Mouse (Mus musculus) activated CD4-positive, CD25-positive, alpha-beta regulatory T cell (primary cell): ENCODE data around the gene Clpx. TPM values are rescaled to one million over a fixed set of nuclear protein-coding genes. Genes with fewer than 3 reads are reported as not detected.

Experiments used
- polyA plus RNA-seq, 2 experiments: library from polyadenylated mRNA; unstranded; fragments of 100-300 nt; shearing (Covaris generic); gene quantifications; one replicate each; pipeline ENCODE4 v1.2.1; 2017

Clpx gene
- 10 to 100 TPM; 45.4 to 46.4 TPM for polyA plus RNA-seq

DNA sequence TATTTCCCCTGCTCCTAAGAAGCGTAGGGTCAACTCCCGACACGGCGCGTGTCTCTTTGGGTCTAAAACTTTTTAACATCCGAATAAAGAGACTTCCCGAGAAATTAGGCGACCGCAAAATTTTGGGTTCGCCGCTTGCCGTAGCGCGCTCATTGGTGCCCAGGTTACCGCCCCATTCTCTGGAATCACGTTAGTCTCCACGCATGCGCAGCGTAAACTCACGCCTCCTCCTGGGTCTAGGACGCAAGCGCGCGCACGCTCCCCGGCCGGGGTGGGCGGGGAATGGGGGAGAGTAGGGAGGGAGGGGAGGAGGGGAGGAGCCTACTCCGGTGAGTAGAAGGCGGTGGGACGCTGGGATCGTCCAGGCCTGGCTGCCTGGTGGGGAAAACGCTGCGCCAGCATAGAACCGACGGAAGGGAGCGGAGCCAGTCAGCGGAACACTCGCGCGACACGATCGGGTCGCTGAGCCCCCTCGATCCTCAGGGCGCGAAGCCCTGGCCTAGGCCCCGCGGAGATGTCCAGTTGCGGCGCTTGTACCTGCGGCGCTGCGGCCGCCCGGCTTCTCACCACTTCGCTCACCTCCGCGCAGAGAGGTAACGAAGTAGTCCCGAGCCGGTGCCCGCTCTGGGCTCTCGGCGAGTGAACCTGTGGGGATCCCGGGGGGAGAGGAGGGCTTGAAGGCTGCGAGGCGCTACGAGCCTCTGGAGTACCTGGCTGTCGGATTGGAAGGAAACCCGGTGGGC, at the start of gene Clpx:
Clpx (plus strand) TSS at position 288 of the 743 bp plus-strand sequence.

DNA sequence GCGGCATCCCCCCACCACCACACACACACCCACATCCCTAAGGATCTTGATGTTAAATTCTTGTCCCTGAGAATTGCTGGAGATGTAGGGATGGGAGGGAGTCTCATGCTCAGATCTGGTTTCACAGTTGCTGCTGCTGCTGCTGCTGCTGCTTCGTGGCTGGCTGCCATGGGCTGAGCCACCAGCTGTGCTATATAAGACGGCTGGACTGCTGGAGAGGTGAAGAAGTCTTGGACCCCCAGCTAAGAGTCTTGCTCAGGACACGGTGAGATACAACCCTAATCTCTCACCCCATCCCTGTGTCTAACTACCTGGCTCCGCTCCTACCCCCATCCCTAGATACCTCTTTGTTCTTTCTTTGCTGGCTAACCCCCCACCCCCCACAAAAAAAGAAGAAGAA, 29.1 kb upstream of the Clpx start, which contains the start of gene Cilp:
Cilp (plus strand) TSS at position 222 of the 400 bp plus-strand sequence.

DNA sequence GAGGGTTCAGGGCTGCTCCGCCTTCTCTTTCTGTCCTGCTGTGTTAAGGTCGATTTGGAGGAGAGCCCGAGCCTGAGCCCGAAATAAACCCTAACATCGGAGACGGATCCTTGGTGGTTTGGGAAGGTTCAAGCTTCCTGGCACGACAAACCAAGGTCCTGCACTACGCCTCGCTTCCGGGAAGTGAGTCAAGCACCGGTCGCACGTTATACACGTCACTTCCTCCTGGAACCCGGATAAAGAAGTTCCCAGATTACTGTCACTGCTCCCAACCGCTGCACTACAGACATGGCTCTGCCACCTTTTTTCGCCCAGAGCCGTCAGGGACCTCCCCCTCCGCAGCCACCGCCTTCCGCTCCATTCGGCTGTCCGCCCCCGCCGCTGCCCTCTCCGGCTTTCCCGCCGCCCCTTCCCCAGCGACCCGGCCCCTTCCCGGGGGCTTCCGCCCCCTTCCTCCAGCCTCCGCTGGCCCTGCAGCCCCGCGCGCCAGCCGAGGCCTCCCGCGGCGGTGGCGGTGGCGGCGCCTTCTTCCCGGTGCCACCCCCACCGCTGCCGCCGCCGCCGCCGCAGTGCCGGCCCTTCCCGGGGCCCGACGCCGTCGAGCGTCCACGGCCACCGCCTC, 51.9 kb downstream of the Clpx start, which contains the start of gene Pdcd7:
Pdcd7 (plus strand) TSS at position 251 of the 622 bp plus-strand sequence.

DNA sequence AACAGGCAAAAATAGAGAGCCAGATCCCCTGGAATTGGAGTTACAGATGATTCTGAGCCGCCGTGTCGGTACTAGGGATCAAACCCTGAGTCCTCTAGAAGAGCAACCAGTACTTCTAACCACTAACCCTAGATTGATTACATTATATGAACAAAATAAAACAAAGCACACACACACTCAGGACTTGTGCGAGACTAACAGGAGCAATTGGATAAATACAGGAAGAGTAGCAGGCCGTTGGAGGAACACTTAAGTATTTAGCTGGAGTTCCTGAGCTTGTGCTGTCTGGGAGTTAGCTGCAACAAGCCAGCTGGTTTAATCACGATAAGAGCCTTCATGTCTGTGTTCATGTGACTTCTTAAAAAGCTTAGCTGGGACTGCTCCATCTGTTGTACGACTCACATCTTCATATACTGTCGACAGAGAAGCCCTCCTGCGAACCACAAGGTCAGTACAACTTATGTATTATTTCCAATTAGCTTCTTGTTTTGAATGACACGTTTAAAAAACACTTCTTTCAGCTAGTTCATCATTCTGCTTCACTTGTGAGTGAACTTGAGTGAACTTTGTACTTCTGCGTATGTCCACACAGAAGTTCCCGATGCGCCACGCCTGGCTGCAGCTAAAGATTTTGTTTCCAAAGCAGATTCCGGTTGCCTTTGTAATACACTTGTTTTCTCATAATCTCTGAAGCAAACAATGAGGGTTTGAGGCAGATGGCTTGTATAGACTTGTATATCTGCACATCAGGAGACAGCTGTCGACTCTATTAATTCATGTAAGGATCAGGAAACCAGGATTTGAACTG, 66.8 kb downstream of the Clpx start, which contains the start of gene Ubap1l:
Ubap1l (plus strand) TSS at position 401 of the 808 bp plus-strand sequence.

Other genes starting within 250 kb of the Clpx start
- gene Igdcc4, start 192.8 kb upstream of the Clpx start, polyA plus RNA-seq = under 1 TPM in 1 of 2 experiments, not detected in 1; 0.68 TPM
- under 1 TPM in 1 of 2 experiments, not detected in 1; 0.07 TPM for gene Igdcc3, start 153.1 kb upstream of the Clpx start, polyA plus RNA-seq
- 1 to 10 TPM; 7.8 to 9.6 TPM for gene Parp16, start 98.9 kb upstream of the Clpx start, polyA plus RNA-seq
- under 1 TPM in 1 of 2 experiments, not detected in 1; 0.36 TPM for gene Cilp, start 29.1 kb upstream of the Clpx start, polyA plus RNA-seq
- gene Pdcd7, start 51.8 kb downstream of the Clpx start, polyA plus RNA-seq = 10 to 100 TPM; 30.2 to 35.3 TPM
- gene Ubap1l, start 66.8 kb downstream of the Clpx start, polyA plus RNA-seq = under 1 TPM in 1 of 2 experiments, not detected in 1; 0.12 TPM
- not detected for gene Kbtbd13, start 97.4 kb downstream of the Clpx start, polyA plus RNA-seq
- not detected for gene Rasl12, start 104.2 kb downstream of the Clpx start, polyA plus RNA-seq
- not detected for gene Slc51b, start 128.7 kb downstream of the Clpx start, polyA plus RNA-seq
- gene Mtfmt, start 141.5 kb downstream of the Clpx start, polyA plus RNA-seq = 10 to 100 TPM; 33.0 to 37.9 TPM
- gene Spg21, start 166.7 kb downstream of the Clpx start, polyA plus RNA-seq = 100 to 1,000 TPM; 120 to 122 TPM
- gene Ankdd1a, start 225.9 kb downstream of the Clpx start, polyA plus RNA-seq = under 1 TPM in 1 of 2 experiments, not detected in 1; 0.39 TPM